Mouse (Mus musculus) heart, postnatal 0 days (tissue): ENCODE results near the gene Gm11361.

Source experiments
- CTCF ChIP-seq: IDR thresholded peaks from 2 replicates; pipeline ENCODE4 v1.5.1; 2016; ENCODE audit warnings: antibody characterized with exemption, control low read depth, low read depth
- EP300 ChIP-seq: IDR thresholded peaks from 2 replicates; pipeline ENCODE4 v1.6.1; 2016; ENCODE audit warnings: antibody characterized with exemption, low read depth

DNA sequence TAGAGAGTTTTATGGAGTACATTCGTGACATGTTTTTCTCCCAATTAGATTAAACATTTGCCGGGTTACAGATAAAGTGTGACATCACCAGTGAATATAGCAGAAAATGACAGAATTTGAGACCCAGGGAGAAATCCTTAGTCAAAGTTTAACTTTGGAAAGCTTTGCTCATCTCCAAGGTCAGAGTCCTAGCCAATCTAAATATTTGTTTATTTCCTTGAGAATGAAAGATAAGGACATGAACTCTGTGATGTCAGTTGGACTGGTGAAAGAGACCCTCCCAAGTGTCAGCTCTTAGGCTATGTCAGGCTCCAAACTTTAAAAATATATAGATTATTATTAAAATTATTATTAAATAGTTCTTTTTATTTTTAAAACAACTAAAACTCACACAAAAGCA is 39.8 kb downstream of the Gm11361 start:
- no peak for TF ChIP-seq EP300
- no peak for TF ChIP-seq CTCF
